Mouse (Mus musculus) neural tube, embryonic 11.5 days (tissue): ENCODE data around the gene Hyou1. TPM values are rescaled to one million over a fixed set of nuclear protein-coding genes. Genes with fewer than 3 reads are reported as not detected.
"Not testable (repeated sequence)": the region's sequence is repeated elsewhere in the genome, so short reads cannot be mapped to it uniquely, and the experiment has no call there.

ENCODE experiments used
- ATAC-seq: fragments of 200-750 bp; cut with Nextera tagmentation; 2 replicates; pipeline ENCODE4 v1.8.0; 2017; ENCODE audit warnings: moderate number of reproducible peaks, mild to moderate bottlenecking, moderate TSS enrichment, moderate library complexity; ENCODE audit not compliant: insufficient read depth, low FRiP score, low TSS enrichment
- DNase-seq: peaks from one replicate; pipeline ENCODE4 v3.0.0-alpha.2; 2015; ENCODE audit warnings: low spot score
- H3K27ac ChIP-seq: fragments of 300-500 bp; sonication (generic); 2 replicates; pipeline ENCODE4 v1.5.1; 2014; ENCODE audit warnings: low read depth, mild to moderate bottlenecking, low read length
- H3K27me3 ChIP-seq: fragments of 300-500 bp; sonication (generic); 2 replicates; pipeline ENCODE4 v1.6.1; 2014; ENCODE audit warnings: mild to moderate bottlenecking, low read length, mixed read lengths; ENCODE audit not compliant: control insufficient read depth, insufficient read depth
- H3K36me3 ChIP-seq: fragments of 300-500 bp; sonication (generic); 2 replicates; pipeline ENCODE4 v1.6.1; 2014; ENCODE audit warnings: mild to moderate bottlenecking, low read length, moderate library complexity, mixed read lengths; ENCODE audit not compliant: control insufficient read depth, insufficient read depth
- H3K4me1 ChIP-seq: fragments of 300-500 bp; sonication (generic); 2 replicates; pipeline ENCODE4 v1.6.1; 2014; ENCODE audit warnings: low read length, mixed read lengths; ENCODE audit not compliant: control insufficient read depth, insufficient read depth
- H3K4me2 ChIP-seq: fragments of 300-500 bp; sonication (generic); 2 replicates; pipeline ENCODE4 v1.6.1; 2014; ENCODE audit warnings: low read depth, mild to moderate bottlenecking, moderate library complexity
- H3K4me3 ChIP-seq: fragments of 300-500 bp; sonication (generic); 2 replicates; pipeline ENCODE4 v1.5.1; 2014; ENCODE audit warnings: low read depth, low read length
- H3K9ac ChIP-seq: fragments of 300-500 bp; sonication (generic); 2 replicates; pipeline ENCODE4 v1.6.1; 2014; ENCODE audit warnings: mild to moderate bottlenecking, low read length
- H3K9me3 ChIP-seq: fragments of 300-500 bp; sonication (generic); 2 replicates; pipeline ENCODE4 v1.6.1; 2016; ENCODE audit warnings: low read length; ENCODE audit not compliant: control insufficient read depth
- WGBS: fragments of 180-500 bp; shearing (Covaris S2); extraction: QIAGEN DNeasy Blood & Tissue Kit; methylation state at CpG from one replicate; pipeline ENCODE4 v1.1.7; 2014; 5-methylcytosine and 5-hydroxymethylcytosine counted together
- polyA plus RNA-seq: library from polyadenylated mRNA; unstranded; fragments of >200 nt; fragmentation: Nextera tagmentation; extraction: Ambion mirVana; gene quantifications from 2 replicates; pipeline ENCODE4 v1.2.1, GENCODE M21; 2014

Gene Hyou1
- polyA plus RNA-seq, 1 experiment from 2014 or later, result 38.8 TPM

DNA sequence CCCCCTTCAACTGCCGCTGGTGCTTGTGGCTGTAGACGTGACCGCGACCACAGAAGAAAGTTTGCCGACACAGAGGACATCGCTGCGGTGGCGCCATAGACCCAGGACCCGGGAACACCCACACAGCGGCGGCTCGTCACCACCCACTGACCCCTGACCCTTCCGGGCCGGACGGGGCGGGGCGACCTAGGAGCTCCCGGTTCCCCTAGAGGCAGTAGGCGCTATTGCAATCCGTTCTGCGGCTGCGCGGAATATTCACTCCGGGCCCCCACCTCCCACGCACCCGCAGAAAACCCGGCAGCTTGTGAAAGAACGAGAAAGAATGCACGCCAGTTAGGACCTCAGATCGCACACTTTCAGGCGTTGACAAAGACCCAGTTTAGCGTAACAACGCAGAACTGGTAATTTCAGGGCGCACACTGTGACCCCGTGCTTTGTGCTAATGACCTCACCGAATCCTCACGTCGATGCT lies 38.6 kb downstream of the Hyou1 start:
- Histone ChIP-seq H3K36me3 (no peaks in the 10 kb centered on the region), H3K4me2 (peak overlapping the region; percentile 79), H3K27ac (no peak overlapping the region), H3K27me3 (no peaks in the 10 kb centered on the region), H3K4me1 (peaks cover 3% of the 10 kb centered on the region; the same call in 1 of the 2 replicates), H3K4me3 (peak overlapping the region; percentile 56), H3K9ac (peak overlapping the region; percentile 66), H3K9me3 (no peaks in the 10 kb centered on the region)
- DNase-seq, result peak; percentile 93
- peak; percentile 72 for ATAC-seq
- WGBS, result 1% methylated on average over 38 of the region's 38 CpGs

DNA sequence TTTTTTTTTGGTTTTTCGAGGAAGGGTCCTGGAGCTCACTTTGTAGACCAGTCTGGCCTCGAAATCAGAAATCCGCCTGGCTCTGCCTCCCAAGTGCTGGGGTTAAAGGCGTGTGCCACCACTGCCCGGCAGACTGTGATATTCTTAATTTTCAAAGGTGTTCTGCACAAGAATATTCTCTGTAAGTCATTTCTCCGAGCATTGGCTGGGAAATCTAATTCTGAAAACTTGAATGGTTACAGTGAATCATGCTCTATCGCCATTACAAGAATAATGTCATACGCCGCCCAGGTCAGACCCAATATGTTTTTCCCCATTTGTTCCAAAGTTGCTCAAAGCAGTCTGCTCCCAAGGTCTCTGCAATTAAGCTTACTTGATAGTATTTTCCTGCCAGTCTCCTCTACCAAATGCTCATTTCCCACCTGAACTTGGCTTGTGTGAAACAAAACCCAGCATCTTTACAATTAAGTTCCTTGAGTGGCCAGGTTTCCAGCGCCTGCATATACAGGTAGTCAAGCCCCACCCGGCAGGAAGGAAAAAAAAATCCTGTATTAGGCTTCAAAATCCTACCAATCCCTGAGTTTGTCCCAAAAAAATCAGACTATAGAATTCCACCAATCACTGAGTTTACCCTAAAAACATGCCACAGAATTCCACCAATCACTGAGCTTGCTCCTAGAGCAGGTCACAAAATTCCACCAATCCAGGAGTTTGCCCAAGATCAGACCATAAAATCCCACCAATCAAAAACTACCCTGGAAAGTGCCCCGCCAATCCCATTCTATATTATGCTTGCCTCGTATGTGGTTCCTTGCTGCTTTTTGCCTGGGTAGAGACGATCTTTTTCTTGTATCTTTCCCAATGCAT lies 39.5 kb downstream of the Hyou1 start, which contains the start of gene Ccdc84:
Gene Ccdc84, minus strand, starts transcription at position 51 of the 867 bp plus-strand sequence.
- H3K9ac ChIP-seq, result peak within 1 kb of the TSS; percentile 66
- WGBS, result 83% methylated on average over 14 of the region's 14 CpGs

DNA sequence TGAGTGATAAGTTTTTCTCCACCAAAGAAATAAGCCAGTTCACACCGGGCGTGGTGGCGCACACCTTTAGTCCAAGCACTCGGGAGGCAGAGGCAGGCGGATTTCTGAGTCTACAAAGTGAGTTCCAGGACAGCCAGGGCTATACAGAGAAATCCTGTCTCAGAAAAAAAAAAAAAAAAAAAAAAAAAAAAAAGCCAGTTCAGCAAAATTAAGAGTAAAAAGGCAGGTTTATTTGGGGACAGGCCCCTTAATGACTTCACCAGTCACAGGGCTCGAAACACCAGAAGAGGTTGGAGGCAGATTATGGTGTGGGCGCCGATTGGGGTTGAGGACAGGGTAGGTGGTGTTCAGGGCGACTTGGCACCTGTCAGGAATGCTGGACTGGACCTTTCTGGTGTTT lies 40.4 kb downstream of the Hyou1 start:
- not testable (repeated sequence) for H3K36me3 ChIP-seq, H3K27me3 ChIP-seq, H3K9ac ChIP-seq, H3K4me3 ChIP-seq, ATAC-seq, H3K27ac ChIP-seq, H3K9me3 ChIP-seq, DNase-seq, H3K4me1 ChIP-seq, H3K4me2 ChIP-seq
- WGBS, result 95% methylated on average over 9 of the region's 9 CpGs

More for the DNA sequence above, 39.5 kb downstream of the Hyou1 start, which contains the start of gene Ccdc84:
- Histone ChIP-seq H3K4me1 (peaks cover 3% of the 10 kb centered on the region; the same call in 1 of the 2 replicates), H3K27ac (no peak within 1 kb of the TSS), H3K4me3 (peak within 1 kb of the TSS; percentile 56), H3K9me3 (no peaks in the 10 kb centered on the region), H3K27me3 (no peaks in the 10 kb centered on the region), H3K36me3 (no peaks in the 10 kb centered on the region), H3K4me2 (peak within 1 kb of the TSS; percentile 79)
- no peak for ATAC-seq
- DNase-seq, result no peak

DNA sequence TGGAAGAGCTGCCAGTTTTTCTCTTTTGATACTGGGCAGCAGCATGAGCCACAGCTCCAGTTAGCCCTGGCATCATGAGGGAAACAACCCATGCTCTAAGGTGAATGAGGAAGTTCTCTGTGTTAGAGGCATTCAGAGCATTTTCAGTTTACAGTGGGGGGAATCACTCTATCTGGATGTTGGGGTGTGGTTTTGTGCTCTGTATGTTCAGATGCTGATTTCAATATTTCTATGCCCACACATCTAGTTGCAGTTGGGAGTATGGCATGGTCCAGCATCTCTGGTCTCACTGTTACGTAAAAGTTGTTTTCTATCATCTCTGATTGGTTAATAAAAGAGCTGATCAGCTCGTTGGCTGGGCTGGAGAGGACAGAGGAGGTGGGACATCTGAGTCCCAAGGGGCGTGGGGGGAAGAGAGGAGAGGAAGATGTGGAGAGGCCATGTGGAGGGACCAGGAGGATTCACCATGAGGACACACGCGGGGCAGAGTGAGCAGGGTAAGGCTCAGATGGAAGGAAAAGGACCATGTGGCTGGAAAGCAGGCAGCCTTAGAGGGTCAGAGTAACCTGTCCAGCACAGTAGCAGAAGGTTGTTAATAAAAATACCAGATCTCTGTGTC lies 41.1 kb downstream of the Hyou1 start:
- no peak for DNase-seq
- no peaks in the 10 kb centered on the region for H3K27me3 ChIP-seq
- H3K9ac ChIP-seq, result no peak overlapping the region
- no peak overlapping the region for H3K4me2 ChIP-seq
- H3K36me3 ChIP-seq, result no peaks in the 10 kb centered on the region
- no peak overlapping the region for H3K27ac ChIP-seq
- ATAC-seq, result no peak
- WGBS, result 75% methylated on average over 5 of the region's 5 CpGs
- H3K4me3 ChIP-seq, result no peak overlapping the region
- peaks cover 3% of the 10 kb centered on the region; the same call in 1 of the 2 replicates for H3K4me1 ChIP-seq
- H3K9me3 ChIP-seq, result no peaks in the 10 kb centered on the region

DNA sequence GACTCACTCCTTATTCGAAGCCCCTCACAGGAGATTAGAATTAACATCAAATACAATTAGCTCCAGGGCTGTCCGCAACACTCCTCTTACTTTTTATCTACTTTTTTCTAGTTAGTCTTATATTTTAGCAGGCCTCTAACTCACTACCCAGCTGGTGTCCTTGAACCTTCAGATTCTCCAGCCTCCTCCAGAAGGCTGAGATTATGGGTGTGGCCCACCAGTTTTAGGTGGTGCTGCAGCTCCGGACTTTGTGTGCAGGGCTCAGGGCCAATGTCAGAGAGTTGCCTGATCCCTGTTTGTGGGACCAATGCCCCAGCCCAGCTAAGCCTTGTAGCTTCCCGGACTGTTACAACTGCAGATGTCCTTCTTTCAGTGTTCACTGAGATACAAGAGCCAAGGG lies 44.3 kb downstream of the Hyou1 start:
- ATAC-seq (no peak), DNase-seq (no peak)
- Histone ChIP-seq H3K27me3 (no peaks in the 10 kb centered on the region), H3K4me1 (no peaks in the 10 kb centered on the region), H3K9me3 (no peaks in the 10 kb centered on the region), H3K9ac (no peak overlapping the region), H3K4me3 (no peak overlapping the region), H3K27ac (no peak overlapping the region), H3K36me3 (no peaks in the 10 kb centered on the region), H3K4me2 (no peak overlapping the region)
- WGBS, result 88% methylated on average over 4 of the region's 4 CpGs

DNA sequence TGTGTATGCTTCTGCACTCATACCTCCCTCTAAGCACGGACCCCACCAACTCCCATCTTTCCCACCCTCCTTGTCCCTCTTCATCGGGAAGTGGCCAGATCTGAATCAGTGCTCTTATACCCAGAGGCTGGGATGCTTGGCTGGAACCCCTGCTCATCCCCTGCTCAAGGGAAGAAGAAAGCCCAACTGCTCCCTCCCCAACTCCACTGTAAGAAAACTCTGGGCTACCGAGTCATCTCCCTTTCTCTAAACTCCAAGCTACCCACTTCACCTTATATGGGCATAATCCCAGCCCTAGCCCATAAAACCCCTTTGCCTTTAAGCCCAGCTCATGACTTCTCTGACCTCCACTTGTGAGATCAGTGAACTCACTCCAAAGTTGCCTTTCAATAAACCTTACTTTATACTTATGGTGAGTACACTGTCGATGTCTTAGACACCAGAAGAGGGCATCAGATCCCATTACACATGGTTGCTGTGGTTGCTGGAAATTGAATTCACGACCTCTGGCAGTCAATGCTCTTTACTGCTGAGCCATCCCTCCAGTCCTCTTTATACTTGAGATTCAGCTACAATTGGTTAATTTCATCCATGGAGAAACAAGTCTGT lies 53.4 kb downstream of the Hyou1 start:
- Histone ChIP-seq H3K4me1 (no peaks in the 10 kb centered on the region), H3K27ac (no peak overlapping the region), H3K4me3 (no peak overlapping the region), H3K9me3 (no peaks in the 10 kb centered on the region), H3K36me3 (no peaks in the 10 kb centered on the region), H3K4me2 (no peak overlapping the region), H3K27me3 (no peaks in the 10 kb centered on the region), H3K9ac (no peak overlapping the region)
- WGBS, result 49% methylated on average over 5 of the region's 5 CpGs
- ATAC-seq (no peak), DNase-seq (no peak)

DNA sequence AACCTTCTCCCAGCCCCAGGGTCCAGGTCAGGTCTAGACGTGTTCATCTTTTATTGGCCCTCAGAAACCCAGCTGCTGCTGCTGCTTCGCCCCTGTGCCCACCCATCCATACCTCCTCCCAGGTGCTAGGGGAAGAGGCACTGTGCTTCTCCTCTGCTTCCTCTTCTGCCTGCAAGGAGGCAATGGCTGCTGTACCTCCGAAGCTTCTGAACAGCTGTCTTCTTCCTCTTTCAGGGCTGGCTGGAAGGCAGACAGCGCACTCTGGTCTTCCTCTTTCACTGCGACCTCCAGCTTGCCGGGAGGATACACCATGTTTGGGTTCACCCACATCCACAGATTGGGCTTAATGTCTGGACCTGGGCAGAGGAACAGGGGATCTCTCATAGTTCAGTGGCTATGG lies 56.5 kb downstream of the Hyou1 start:
- Histone ChIP-seq H3K4me3 (no peak overlapping the region), H3K9me3 (no peaks in the 10 kb centered on the region), H3K4me2 (no peak overlapping the region), H3K27me3 (no peaks in the 10 kb centered on the region), H3K36me3 (no peaks in the 10 kb centered on the region), H3K4me1 (no peaks in the 10 kb centered on the region), H3K9ac (no peak overlapping the region), H3K27ac (no peak overlapping the region)
- ATAC-seq, result no peak
- DNase-seq, result no peak
- WGBS, result 72% methylated on average over 6 of the region's 6 CpGs

DNA sequence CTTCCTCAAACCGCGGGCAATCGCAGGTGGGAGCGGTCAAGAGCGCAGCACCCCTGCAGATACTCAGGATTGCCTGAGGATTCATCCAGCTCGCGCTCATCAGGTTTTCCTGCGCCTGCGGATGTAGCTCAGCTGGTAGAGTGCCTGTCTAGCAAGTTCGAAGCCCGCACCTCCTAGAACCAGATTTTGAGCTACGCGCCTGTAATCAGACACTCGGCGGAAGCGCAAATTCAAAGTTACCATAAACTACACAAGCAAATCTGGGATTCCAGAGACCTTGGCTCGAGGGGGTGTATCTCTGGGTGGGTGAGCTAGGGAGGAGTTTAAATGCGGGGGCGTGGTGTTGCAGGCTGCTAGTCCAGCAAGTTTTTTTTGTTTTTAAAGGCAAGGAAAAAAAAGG lies 61.7 kb downstream of the Hyou1 start, which contains the start of gene Foxr1:
Gene Foxr1, minus strand, starts transcription at position 176 of the 400 bp plus-strand sequence.
- WGBS, result 73% methylated on average over 19 of the region's 19 CpGs
- no peak within 1 kb of the TSS for H3K4me3 ChIP-seq
- DNase-seq, result no peak
- H3K27ac ChIP-seq, result no peak within 1 kb of the TSS
- no peak within 1 kb of the TSS for H3K9ac ChIP-seq
- no peaks in the 10 kb centered on the region for H3K36me3 ChIP-seq
- no peak within 1 kb of the TSS for H3K4me2 ChIP-seq
- no peaks in the 10 kb centered on the region for H3K4me1 ChIP-seq
- no peak for ATAC-seq
- no peaks in the 10 kb centered on the region for H3K9me3 ChIP-seq
- H3K27me3 ChIP-seq, result no peaks in the 10 kb centered on the region
